Mouse (Mus musculus) neutrophil, adult 5-6 weeks (primary cell): ENCODE results near the gene Ogfrl1. TPM values are rescaled to one million over a fixed set of nuclear protein-coding genes. Genes with fewer than 3 reads are reported as not detected.
A peak's percentile ranks its signal among the peaks of the same experiment; 100 is the strongest.

ENCODE experiments used
- ATAC-seq: fragments of 151-379, 151-347 bp; 2 replicates; pipeline ENCODE4 v1.8.0; 2017; ENCODE audit warnings: mild to moderate bottlenecking, moderate TSS enrichment; ENCODE audit not compliant: insufficient number of reproducible peaks, poor library complexity, low FRiP score, severe bottlenecking; ENCODE audit errors: extremely low read depth
- total RNA-seq: library from RNA; stranded (forward); fragments of 200-1000 nt; gene quantifications from 2 replicates; pipeline ENCODE4 v1.2.3, GENCODE M21; 2017

Ogfrl1 gene
- total RNA-seq, 1 experiment from 2014 or later: 97.8 TPM

- ATAC-seq: no peak
Measured at GRCm38 (mm10) chr1:23377572-23377971, 20.0 kb downstream of the Ogfrl1 start.

GRCm38 (mm10) chr1:23374156-23374555 is 23.4 kb downstream of the Ogfrl1 start:
- ATAC-seq: no peak

DNA sequence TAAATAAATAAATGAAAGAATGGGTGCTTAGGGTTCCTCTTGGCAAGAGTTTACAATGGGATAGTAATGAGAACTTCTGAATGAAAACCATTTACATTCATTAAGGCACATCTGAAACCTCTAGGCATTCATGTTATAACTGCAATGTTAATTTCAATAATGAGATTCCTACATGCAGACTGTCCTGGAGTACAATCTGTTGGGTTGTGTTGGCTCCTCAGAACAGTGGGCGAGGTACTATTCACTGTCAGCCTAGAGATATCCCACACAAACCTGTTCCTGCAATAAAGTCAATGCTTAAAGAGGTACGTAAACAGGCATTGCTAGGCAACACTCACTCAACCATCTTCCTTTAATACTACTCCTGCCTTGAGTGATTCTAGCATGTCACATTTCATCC is 32.0 kb downstream of the Ogfrl1 start:
- ATAC-seq: no peak

DNA sequence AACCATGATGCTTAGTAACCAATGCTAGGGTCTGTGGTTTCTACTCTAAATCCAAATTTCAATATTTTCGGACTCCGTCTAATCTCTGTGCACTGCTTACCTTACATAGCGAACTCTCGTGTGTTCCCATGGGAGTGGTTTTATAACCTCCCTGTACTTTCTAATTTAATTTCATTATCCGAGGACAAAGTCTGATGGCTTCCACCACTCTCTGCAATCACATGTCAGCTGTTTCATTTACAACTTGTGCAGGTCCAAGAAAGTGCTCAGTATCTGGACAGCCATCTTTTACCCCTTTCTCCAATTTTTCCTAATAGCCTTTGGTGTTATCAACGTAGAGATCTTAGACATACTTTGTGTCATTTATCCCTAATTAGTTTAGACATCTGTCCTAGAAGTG is 44.7 kb downstream of the Ogfrl1 start:
- ATAC-seq: no peak

GRCm38 (mm10) chr1:23351756-23352155 is 45.8 kb downstream of the Ogfrl1 start:
- ATAC-seq: no peak

DNA sequence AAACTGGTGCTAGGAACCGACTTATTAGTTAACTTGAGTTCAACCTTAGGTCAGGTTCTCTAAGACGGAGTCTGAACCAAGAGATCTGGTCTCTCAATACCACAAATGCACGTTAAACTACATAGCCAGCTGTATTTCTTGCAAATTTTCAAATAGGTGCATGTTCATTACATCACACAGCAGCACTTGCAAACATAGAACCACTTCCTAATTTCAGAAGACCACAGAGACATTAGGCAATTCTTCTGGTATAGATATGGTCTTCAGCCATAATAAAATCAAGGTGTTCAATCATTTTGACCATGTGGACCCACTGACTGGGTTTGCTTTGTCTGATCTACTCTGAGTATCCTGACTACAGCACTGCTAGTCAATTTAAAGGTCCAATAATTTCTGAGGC is 51.9 kb downstream of the Ogfrl1 start:
- 0 out of 2 replicates have a peak, but pooled peaks have one; percentile 56 for ATAC-seq

- ATAC-seq: no peak
Measured at GRCm38 (mm10) chr1:23342864-23343263, 54.7 kb downstream of the Ogfrl1 start.

DNA sequence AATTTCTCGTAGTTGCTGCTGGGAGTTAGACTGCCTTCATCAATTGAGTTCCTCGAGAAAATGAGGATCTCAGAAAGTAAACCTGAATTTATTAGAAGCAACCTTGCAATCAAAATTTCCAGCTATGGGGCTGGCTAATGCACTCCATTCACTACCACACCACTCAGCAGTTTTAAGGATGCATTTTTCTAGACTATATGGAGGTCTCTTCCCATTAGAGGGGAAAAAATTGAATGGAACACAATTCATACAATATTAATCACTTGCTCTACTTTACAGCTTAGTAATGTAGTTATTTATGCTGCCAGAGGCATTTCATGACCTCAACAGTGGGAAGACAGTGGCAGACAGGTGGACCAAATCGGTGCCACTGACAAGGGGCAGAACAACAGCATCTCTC is 55.3 kb downstream of the Ogfrl1 start:
- ATAC-seq: no peak

- no peak for ATAC-seq
Measured at GRCm38 (mm10) chr1:23335726-23336363, 61.7 kb downstream of the Ogfrl1 start.

DNA sequence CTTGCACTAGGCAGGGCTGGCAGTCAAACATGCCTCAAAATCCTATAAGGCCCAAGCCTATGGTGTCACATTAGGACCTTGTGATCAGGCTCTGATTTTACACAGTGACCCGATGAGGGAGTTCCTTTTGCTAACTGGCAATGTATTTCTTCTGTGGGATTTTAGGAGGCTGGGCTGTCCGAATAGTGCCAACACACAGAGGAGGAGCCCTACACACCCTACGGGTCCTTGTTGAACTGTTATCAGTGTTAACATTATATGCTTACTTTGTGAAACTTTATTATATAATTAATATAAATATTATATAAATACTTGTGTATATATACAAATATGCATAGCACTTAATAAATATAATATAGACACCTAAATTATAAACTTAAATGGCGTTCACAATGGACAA is 62.5 kb downstream of the Ogfrl1 start:
- no peak for ATAC-seq

GRCm38 (mm10) chr1:23332192-23332591 is 65.4 kb downstream of the Ogfrl1 start:
- no peak for ATAC-seq

- no peak for ATAC-seq
Measured at GRCm38 (mm10) chr1:23325160-23325559, 72.4 kb downstream of the Ogfrl1 start.

DNA sequence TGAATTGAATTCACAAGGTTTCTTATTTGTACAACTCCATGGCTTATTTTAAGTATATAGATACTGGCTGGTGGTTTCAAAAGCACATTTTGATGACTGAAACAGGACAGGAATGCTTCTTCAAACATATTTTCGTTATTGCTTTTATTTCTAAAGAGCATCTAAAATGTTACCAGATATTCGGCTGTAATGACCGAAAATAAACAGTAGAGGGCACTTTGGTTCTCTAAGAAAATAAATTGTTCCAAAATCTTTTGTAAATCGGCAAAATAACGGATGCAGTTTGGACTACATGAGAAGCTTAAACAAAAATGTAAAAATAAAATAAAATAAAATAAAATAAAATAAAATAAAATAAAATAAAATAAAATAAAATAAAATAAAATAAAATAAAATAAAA is 73.3 kb downstream of the Ogfrl1 start:
- 0 out of 2 replicates have a peak, but pooled peaks have one; percentile 39 for ATAC-seq

- no peak for ATAC-seq
Measured at GRCm38 (mm10) chr1:23323286-23323685, 74.3 kb downstream of the Ogfrl1 start.

- ATAC-seq: no peak
Measured at GRCm38 (mm10) chr1:23322208-23322607, 75.4 kb downstream of the Ogfrl1 start.

DNA sequence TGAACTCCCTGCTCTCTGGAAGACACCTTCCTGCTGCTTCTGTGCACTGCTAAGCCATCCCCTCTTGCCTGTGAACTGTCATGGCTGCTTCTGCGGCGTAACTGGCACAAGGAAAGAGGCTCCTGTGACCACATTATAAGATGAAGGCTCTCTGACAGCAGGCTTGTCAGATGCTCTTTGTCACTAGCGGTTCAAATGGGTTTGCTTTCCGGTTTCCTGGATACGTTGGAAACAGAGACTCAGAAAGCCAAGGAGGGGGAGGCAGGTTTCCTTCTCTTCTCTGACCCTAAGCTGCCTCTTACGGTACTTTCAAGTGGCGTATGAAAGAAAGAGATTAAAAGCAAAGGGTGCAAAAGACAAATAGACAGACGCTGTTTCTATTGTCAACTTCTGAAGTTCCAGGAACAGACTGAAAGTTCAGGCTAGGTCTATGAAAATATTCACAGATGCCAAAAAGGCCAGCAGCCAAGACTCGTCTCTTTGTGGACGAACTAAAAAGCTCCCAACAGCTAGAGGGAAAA is 76.2 kb downstream of the Ogfrl1 start:
- no peak for ATAC-seq

- ATAC-seq: no peak
Measured at GRCm38 (mm10) chr1:23320591-23321195, 76.9 kb downstream of the Ogfrl1 start.
